Mouse (Mus musculus): ENCODE data around the gene Wdr13.

- TF ChIP-seq CTCF (IDR thresholded peaks at IDR 0.05; ENCODE audit: low read depth, low read length) (no peak), POLR2A (IDR thresholded peaks at IDR 0.05; ENCODE audit: borderline replicate concordance, low read depth, low read length) (no peak)
These were observed 47.1 kb downstream of the Wdr13 start for GRCm38 (mm10) chrX:8085611-8086010.
